Mouse (Mus musculus): ENCODE measurements around the gene Lad1. TPM values are rescaled to one million over a fixed set of nuclear protein-coding genes. Genes with fewer than 3 reads are reported as not detected.

Lad1 gene
- total and polyA plus RNA-seq, 2 experiments from 2014 or later: 0.64 to 1.9 TPM

DNA sequence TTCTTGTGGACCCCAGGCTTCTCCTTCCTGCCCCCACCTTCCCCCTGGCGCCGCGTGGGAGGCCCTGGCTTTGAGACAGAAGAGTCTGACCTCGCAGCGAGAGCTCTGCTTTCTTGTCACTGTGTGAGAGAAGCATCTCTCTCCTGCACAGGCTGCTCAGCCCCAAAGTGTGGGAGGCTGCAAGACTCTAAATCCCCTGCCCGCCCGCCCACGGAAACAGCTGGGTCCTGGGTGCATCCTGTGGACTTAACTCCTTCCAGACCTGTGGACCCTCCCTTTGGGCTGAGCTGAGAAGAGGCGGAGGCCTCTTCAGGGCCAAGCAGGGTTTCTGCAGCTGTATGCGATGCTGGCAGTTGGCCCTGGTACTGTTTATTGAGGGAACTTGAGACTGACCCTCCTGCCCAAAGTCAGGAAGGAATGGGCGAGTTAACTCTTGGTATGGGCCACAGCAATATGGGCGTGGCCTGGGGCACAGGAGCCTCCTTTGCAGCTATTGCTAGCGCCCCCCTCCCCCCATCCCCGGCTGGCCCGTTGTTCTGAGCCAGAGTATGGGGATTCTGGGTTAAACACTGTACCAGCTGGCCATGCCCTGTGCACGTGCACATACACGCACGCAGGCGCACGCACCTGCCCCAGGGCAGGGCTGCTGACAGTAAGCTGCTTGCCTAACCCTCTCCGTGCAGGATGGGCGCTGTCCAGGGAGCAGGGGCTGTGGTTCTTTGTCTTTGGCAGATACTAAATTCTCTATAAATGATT lies 39.4 kb upstream of the Lad1 start, which contains the start of gene Tnni1:
Gene Tnni1 (plus strand): TSS at position 655 of the 756 bp plus-strand sequence.
- ATAC-seq (ENCODE audit: low FRiP score): no peak

DNA sequence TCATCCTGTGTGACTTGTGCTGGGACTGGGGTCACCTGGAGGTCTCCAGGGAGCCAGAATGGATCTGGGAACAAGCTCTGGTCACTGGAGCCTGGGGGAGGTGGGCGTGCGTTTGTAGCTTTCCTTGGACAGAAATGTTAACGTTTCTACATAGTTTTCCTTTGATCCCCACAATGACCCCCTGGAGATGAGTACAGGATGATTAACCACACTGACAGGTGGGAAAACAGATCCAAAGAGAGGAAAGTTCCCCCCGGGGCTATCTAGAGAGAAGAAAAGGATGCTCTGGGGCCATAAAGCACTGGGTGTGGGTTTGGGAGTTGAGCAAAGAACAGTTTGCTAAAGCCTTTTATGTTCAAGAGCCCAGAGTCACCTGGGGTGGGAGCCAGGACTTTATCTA lies 37.7 kb upstream of the Lad1 start:
- ATAC-seq (ENCODE audit: low FRiP score) (no peak), DNase-seq (ENCODE audit: low spot score) (no peak)
- 60% methylated on average over 4 of the region's 4 CpGs for WGBS
- no peak overlapping the region for H3K9ac ChIP-seq (replicated peaks; ENCODE audit: low read length, poor library complexity, severe bottlenecking)
- H3K9me3 ChIP-seq (ENCODE audit: low read length): no peaks in the 10 kb centered on the region
- TF ChIP-seq CTCF (IDR thresholded peaks at IDR 0.05): no peak
- H3K4me1 ChIP-seq (ENCODE audit: insufficient read depth, low read length): 0 out of 2 replicates have a peak, but pooled peaks cover 6% of the 10 kb centered on the region
- no peak overlapping the region for H3K4me3 ChIP-seq (ENCODE audit: low read depth, low read length)
- no peaks in the 10 kb centered on the region for H3K36me3 ChIP-seq (ENCODE audit: insufficient read depth, low read length)
- no peak overlapping the region for H3K27ac ChIP-seq (ENCODE audit: low read depth, low read length)
- no peaks in the 10 kb centered on the region for H3K27me3 ChIP-seq (ENCODE audit: insufficient read depth, low read length)
- no peak overlapping the region for H3K4me2 ChIP-seq (ENCODE audit: low read depth, low read length, poor library complexity, severe bottlenecking)

More for the DNA sequence above, 39.4 kb upstream of the Lad1 start, which contains the start of gene Tnni1:
- Histone ChIP-seq H3K27ac (ENCODE audit: low read depth, low read length) (no peak within 1 kb of the TSS), H3K4me2 (ENCODE audit: low read depth, low read length, poor library complexity, severe bottlenecking) (no peak within 1 kb of the TSS), H3K27me3 (ENCODE audit: insufficient read depth, low read length) (no peaks in the 10 kb centered on the region), H3K4me3 (ENCODE audit: low read depth, low read length) (no peak within 1 kb of the TSS), H3K36me3 (ENCODE audit: insufficient read depth, low read length) (no peaks in the 10 kb centered on the region), H3K9me3 (ENCODE audit: low read length) (no peaks in the 10 kb centered on the region), H3K9ac (replicated peaks; ENCODE audit: low read length, poor library complexity, severe bottlenecking) (no peak within 1 kb of the TSS), H3K4me1 (ENCODE audit: insufficient read depth, low read length) (0 out of 2 replicates have a peak, but pooled peaks cover 6% of the 10 kb centered on the region)
- no peak for DNase-seq (ENCODE audit: low spot score)
- no peak for TF ChIP-seq CTCF (IDR thresholded peaks at IDR 0.05)
- WGBS: 26% methylated on average over 22 of the region's 22 CpGs

DNA sequence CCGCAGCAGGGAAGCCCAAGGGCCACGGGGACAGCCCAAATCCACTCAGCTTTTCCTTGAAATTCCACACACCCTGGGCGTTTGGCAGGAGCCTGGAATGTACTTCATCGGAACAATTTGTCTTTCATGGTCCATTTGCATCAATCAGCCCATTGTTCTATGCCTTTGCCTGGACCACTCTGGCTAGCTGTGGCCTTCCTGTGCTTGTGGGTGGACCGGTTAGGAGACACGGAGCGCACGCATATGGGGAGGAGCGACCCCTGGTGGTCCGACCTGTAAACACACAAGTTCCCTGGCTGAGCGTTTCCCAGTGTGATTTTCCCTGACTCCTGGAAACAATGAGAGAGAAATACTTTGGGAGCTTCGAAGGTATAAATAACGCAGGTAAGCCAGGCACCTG lies 37.2 kb upstream of the Lad1 start:
- DNase-seq (ENCODE audit: low spot score): peak; percentile 78
- Histone ChIP-seq H3K27ac (ENCODE audit: low read depth, low read length) (no peak overlapping the region), H3K9me3 (ENCODE audit: low read length) (no peaks in the 10 kb centered on the region), H3K4me2 (ENCODE audit: low read depth, low read length, poor library complexity, severe bottlenecking) (no peak overlapping the region), H3K4me3 (ENCODE audit: low read depth, low read length) (no peak overlapping the region), H3K9ac (replicated peaks; ENCODE audit: low read length, poor library complexity, severe bottlenecking) (no peak overlapping the region), H3K36me3 (ENCODE audit: insufficient read depth, low read length) (no peaks in the 10 kb centered on the region), H3K27me3 (ENCODE audit: insufficient read depth, low read length) (no peaks in the 10 kb centered on the region), H3K4me1 (ENCODE audit: insufficient read depth, low read length) (0 out of 2 replicates have a peak, but pooled peaks cover 6% of the 10 kb centered on the region)
- peak; percentile 91 for TF ChIP-seq CTCF (IDR thresholded peaks at IDR 0.05)
- peak; percentile 38; the same call in 1 of the 2 replicates for ATAC-seq (ENCODE audit: low FRiP score)
- WGBS: 12% methylated on average over 13 of the region's 13 CpGs

DNA sequence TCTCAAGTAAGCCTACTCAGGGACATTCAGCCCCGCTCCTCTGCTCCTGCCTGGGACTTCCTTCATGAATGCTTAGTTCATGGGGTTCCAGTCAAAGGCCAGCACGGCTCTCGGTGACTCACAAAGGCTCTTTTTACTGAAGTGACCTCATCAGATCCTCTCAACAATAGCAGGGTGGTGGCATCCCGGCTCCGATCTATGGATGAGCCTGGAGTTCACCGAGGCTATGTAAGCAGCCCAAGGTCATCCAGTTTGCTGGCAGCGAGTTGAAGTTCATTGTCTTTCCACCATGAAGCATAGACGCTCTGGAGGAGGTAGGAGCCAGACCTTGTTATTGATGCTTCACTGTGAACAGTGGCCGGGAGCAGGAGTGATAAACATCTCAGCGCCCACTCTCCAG lies 35.6 kb upstream of the Lad1 start:
- TF ChIP-seq CTCF (IDR thresholded peaks at IDR 0.05): no peak
- 32% methylated on average over 10 of the region's 10 CpGs for WGBS
- DNase-seq (ENCODE audit: low spot score): no peak
- H3K36me3 ChIP-seq (ENCODE audit: insufficient read depth, low read length): no peaks in the 10 kb centered on the region
- no peak overlapping the region for H3K4me2 ChIP-seq (ENCODE audit: low read depth, low read length, poor library complexity, severe bottlenecking)
- 0 out of 2 replicates have a peak, but pooled peaks cover 6% of the 10 kb centered on the region for H3K4me1 ChIP-seq (ENCODE audit: insufficient read depth, low read length)
- no peak overlapping the region for H3K27ac ChIP-seq (ENCODE audit: low read depth, low read length)
- ATAC-seq (ENCODE audit: low FRiP score): no peak
- H3K9ac ChIP-seq (replicated peaks; ENCODE audit: low read length, poor library complexity, severe bottlenecking): no peak overlapping the region
- no peaks in the 10 kb centered on the region for H3K9me3 ChIP-seq (ENCODE audit: low read length)
- H3K4me3 ChIP-seq (ENCODE audit: low read depth, low read length): no peak overlapping the region
- H3K27me3 ChIP-seq (ENCODE audit: insufficient read depth, low read length): no peaks in the 10 kb centered on the region

DNA sequence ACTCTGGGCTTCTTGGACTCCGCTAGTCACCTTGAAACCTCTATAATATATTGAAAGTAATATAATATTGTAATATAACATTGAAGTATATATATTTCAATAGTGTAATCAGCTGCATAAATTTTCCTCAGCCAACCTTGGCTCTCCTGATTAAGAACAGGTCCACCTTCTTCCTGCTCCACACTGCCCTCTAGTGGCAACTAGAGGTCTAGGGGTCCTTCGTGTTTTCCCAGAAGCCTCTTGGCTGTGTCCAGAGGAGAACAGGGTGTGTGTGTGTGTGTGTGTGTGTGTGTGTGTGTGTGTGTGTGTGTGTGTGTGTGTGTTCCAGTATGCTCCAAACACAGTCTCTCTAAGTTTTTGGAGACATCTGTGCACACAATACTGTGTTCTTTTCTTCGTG lies 30.6 kb upstream of the Lad1 start:
- no peaks in the 10 kb centered on the region for H3K9me3 ChIP-seq (ENCODE audit: low read length)
- no peaks in the 10 kb centered on the region for H3K27me3 ChIP-seq (ENCODE audit: insufficient read depth, low read length)
- DNase-seq (ENCODE audit: low spot score) (peak; percentile 85), ATAC-seq (ENCODE audit: low FRiP score) (no peak)
- TF ChIP-seq CTCF (IDR thresholded peaks at IDR 0.05): peak; percentile 86
- no peaks in the 10 kb centered on the region for H3K4me1 ChIP-seq (ENCODE audit: insufficient read depth, low read length)
- H3K9ac ChIP-seq (replicated peaks; ENCODE audit: low read length, poor library complexity, severe bottlenecking): no peak overlapping the region
- H3K4me2 ChIP-seq (ENCODE audit: low read depth, low read length, poor library complexity, severe bottlenecking): no peak overlapping the region
- WGBS: 47% methylated on average over 3 of the region's 3 CpGs
- H3K4me3 ChIP-seq (ENCODE audit: low read depth, low read length): no peak overlapping the region
- no peaks in the 10 kb centered on the region for H3K36me3 ChIP-seq (ENCODE audit: insufficient read depth, low read length)
- H3K27ac ChIP-seq (ENCODE audit: low read depth, low read length): no peak overlapping the region

DNA sequence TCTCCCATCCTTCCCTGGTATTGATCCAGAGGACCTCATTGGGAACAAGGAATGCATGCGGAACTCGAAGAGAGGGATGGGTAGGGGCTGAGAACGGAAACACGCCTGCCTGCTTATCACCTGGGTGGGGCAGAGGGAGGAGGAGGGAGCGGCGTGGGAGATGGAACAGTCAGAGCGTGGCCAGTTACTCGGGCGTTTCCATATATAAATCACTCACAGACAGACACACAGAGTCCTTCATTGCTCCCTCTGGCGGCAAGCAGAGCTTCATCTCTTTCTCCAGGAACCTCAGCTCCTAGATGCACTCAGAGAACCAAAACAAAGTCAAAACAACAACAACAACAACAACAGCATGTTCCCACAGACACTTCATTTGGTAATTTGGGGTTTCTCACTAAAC lies 29.7 kb upstream of the Lad1 start:
- 41% methylated on average over 10 of the region's 10 CpGs for WGBS
- no peak overlapping the region for H3K27ac ChIP-seq (ENCODE audit: low read depth, low read length)
- H3K9me3 ChIP-seq (ENCODE audit: low read length): no peaks in the 10 kb centered on the region
- no peaks in the 10 kb centered on the region for H3K36me3 ChIP-seq (ENCODE audit: insufficient read depth, low read length)
- ATAC-seq (ENCODE audit: low FRiP score) (no peak), DNase-seq (ENCODE audit: low spot score) (no peak)
- H3K4me1 ChIP-seq (ENCODE audit: insufficient read depth, low read length): no peaks in the 10 kb centered on the region; the same call in 1 of the 2 replicates
- no peaks in the 10 kb centered on the region for H3K27me3 ChIP-seq (ENCODE audit: insufficient read depth, low read length)
- H3K4me2 ChIP-seq (ENCODE audit: low read depth, low read length, poor library complexity, severe bottlenecking): no peak overlapping the region
- no peak overlapping the region for H3K9ac ChIP-seq (replicated peaks; ENCODE audit: low read length, poor library complexity, severe bottlenecking)
- TF ChIP-seq CTCF (IDR thresholded peaks at IDR 0.05): peak; percentile 51
- H3K4me3 ChIP-seq (ENCODE audit: low read depth, low read length): no peak overlapping the region
